Mouse (Mus musculus) retina, embryonic 14.5 days (tissue): ENCODE measurements around the gene Ovol1.
A peak's percentile ranks its signal among the peaks of the same experiment; 100 is the strongest.

Experiments
- DNase-seq: peaks from one replicate; pipeline ENCODE4 v3.0.0-alpha.2; 2015; ENCODE audit warnings: low spot score

Gene Ovol1

GRCm38 (mm10) chr19:5568470-5569140 is 8.2 kb upstream of the Ovol1 start:
- DNase-seq: peak; percentile 95

- DNase-seq: peak; percentile 94
These were observed 7.4 kb upstream of the Ovol1 start, which contains the start of gene Ap5b1 for GRCm38 (mm10) chr19:5567534-5568469. TSS of gene Ap5b1 (plus strand) at chr19:5568025.

GRCm38 (mm10) chr19:5567180-5567533 is 6.7 kb upstream of the Ovol1 start:
- no peak for DNase-seq

- no peak for DNase-seq
These were observed 5.9 kb upstream of the Ovol1 start for GRCm38 (mm10) chr19:5566316-5566715.

- no peak for DNase-seq
These were observed 2.3 kb upstream of the Ovol1 start for GRCm38 (mm10) chr19:5562776-5563175.

GRCm38 (mm10) chr19:5561886-5562285 is 1.4 kb upstream of the Ovol1 start:
- no peak for DNase-seq

GRCm38 (mm10) chr19:5561252-5561790 is 875 bp upstream of the Ovol1 start:
- peak; percentile 15 for DNase-seq

- no peak for DNase-seq
These were observed 602 bp downstream of the Ovol1 start for GRCm38 (mm10) chr19:5559631-5560456.

GRCm38 (mm10) chr19:5559229-5559628 is 1.2 kb downstream of the Ovol1 start:
- no peak for DNase-seq

GRCm38 (mm10) chr19:5558770-5559169 is 1.7 kb downstream of the Ovol1 start:
- DNase-seq: no peak

- no peak for DNase-seq
These were observed 2.3 kb downstream of the Ovol1 start for GRCm38 (mm10) chr19:5558169-5558568.

- no peak for DNase-seq
These were observed 6.2 kb downstream of the Ovol1 start for GRCm38 (mm10) chr19:5554212-5554611.

GRCm38 (mm10) chr19:5553802-5554201 is 6.6 kb downstream of the Ovol1 start:
- no peak for DNase-seq

GRCm38 (mm10) chr19:5547471-5548056 is 12.9 kb downstream of the Ovol1 start:
- no peak for DNase-seq

- DNase-seq: no peak
These were observed 16.4 kb downstream of the Ovol1 start for GRCm38 (mm10) chr19:5544031-5544430.

GRCm38 (mm10) chr19:5543362-5543761 is 17.1 kb downstream of the Ovol1 start:
- DNase-seq: no peak

GRCm38 (mm10) chr19:5538786-5539185 is 21.7 kb downstream of the Ovol1 start:
- no peak for DNase-seq

- no peak for DNase-seq
These were observed 27.9 kb downstream of the Ovol1 start for GRCm38 (mm10) chr19:5532520-5532919.

- no peak for DNase-seq
These were observed 30.3 kb downstream of the Ovol1 start for GRCm38 (mm10) chr19:5530138-5530524.

- DNase-seq: peak; percentile 100
These were observed 30.9 kb downstream of the Ovol1 start for GRCm38 (mm10) chr19:5529325-5530137.

- no peak for DNase-seq
These were observed 35.2 kb downstream of the Ovol1 start for GRCm38 (mm10) chr19:5525204-5525603.
